Mouse (Mus musculus): ENCODE results near the gene Syn3.

DNA sequence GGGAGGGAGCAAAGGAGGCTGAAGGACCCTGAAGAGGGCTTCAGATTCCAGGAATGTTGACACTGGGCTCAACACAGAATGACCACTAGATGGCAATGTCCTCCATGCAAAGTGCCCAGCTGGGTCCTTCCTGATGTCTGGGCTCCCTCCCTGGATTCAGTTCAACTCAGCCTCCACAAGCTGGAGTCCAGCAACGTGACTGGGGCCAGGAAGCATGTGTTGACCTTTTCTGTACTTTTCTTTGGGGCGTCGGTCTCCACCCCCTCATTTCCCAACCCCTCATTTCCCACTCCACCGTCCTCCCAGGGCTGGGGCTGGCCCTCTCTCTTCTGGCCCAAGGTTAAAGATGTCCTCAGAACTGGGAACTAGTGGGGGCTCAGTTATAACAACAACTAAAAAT, 433.8 kb downstream of the Syn3 start:
- TF ChIP-seq POLR2A (IDR thresholded peaks at IDR 0.05; ENCODE audit: extremely low read depth, insufficient read depth, low read length) = no peak
- peak; percentile 93 for TF ChIP-seq CTCF (IDR thresholded peaks at IDR 0.05; ENCODE audit: extremely low read depth, insufficient read depth, low read length)

All from cortical plate, adult 2 months (tissue).